Mouse (Mus musculus): Measurements from ENCODE around the gene C3ar1.
A peak's percentile ranks its signal among the peaks of the same experiment; 100 is the strongest.

The C3ar1 gene

DNA sequence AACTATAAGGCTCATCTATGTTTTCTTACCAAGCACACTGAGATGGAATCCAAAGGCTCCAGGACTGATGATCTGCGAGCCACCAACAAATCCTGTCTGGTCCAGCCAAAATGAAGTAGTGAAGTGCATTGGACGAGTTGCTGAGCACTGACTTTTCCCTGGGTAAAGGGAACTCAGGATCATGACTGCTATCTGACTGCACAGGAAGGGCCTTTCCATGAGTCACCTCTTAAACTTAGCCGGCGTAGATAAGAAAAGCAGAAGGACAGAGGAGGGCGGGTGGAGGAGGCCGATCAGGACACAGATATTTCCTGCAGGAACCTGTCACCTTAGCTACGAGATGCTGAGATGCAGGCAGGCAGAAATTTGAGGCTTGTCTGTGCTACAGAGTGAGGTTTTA is at the start of gene C3ar1:
Gene C3ar1 (minus strand): TSS at position 207 of the 400 bp plus-strand sequence.
- no peak for DNase-seq

DNA sequence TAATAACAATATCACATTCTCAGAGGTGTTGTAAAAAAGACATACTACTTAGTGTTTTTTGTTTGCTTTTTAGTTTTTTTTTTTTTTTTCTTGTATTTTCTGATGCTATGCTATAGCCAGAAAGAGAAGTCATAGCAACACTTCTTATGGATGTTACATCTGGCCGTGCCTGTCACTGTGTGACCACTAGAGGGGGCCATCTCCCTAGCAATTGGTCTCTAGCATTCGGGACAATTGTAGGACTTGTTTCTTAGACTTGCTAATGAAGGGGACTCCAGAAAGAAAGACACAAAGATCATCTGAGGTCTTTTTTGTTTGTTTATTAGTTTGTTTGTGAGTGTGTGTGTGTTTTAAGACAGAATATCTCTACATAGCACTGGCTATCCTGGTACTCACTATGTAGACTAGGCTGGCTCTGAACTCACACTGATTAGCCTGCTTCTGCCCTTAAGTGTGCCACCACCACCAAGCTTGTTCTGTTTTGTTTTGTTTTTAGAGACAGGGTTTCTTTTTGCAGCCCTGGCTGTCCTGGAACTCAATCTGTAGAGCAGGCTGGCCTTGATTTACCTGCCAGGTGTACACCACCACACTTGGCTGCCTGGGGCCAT is 36.6 kb upstream of the C3ar1 start:
- peak; percentile 78 for DNase-seq

DNA sequence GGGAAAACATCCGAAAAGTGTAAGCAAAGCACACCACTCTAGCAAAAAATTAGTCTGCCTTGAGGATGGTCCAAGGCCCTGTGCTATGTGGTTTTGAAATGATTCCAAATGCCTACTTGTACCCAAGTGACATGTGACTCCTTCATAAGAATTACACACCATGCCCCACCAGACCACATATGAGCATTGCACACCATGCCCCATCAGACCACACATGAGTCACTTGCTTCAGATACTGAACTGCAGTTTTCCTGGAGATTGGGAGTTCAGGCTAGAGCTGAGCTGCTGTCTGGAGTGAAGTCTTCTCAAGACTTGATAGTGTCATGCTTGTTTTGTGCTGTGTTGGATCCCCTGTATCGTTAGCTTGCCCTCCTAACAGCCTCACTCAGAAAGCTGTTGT is 33.6 kb upstream of the C3ar1 start:
- no peak for DNase-seq

DNA sequence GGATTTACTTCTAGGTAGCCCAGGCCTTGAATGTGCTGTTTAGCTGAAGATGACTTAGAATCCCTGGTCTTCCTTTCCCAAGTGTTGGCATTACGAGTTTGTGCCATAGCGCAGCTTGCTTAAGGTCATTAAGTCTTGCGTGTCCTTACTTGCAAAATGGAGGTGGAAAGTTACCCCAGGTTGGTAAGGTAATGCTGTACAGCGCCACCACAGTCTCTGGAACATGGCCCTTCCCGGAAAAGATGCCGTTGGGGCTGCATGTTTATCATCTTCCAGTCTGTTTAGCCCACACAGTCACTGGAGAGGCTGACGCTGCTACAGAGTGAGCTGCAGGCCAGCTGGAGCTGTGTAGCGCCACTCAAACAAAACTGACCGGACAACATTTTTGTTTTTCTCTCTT is 27.6 kb upstream of the C3ar1 start:
- DNase-seq, result no peak

DNA sequence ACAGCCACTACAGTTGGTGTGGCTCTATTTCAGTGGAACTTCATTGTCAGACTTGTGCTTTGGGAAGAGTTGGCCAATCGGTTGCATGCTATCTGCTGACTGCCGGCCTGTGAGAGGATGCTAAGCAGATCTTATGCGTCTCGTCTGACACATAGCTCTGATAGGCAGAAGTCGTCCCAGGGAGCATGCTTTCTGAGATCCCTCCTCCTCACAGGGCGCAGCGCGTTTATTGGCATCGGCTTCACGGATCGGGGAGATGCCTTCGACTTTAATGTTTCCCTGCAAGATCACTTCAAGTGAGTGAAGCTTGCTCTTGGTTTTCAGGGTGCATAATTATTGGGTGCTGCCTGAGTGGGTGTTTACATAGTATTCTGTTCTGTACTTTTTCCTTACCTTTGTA is 25.3 kb upstream of the C3ar1 start:
- no peak for DNase-seq

DNA sequence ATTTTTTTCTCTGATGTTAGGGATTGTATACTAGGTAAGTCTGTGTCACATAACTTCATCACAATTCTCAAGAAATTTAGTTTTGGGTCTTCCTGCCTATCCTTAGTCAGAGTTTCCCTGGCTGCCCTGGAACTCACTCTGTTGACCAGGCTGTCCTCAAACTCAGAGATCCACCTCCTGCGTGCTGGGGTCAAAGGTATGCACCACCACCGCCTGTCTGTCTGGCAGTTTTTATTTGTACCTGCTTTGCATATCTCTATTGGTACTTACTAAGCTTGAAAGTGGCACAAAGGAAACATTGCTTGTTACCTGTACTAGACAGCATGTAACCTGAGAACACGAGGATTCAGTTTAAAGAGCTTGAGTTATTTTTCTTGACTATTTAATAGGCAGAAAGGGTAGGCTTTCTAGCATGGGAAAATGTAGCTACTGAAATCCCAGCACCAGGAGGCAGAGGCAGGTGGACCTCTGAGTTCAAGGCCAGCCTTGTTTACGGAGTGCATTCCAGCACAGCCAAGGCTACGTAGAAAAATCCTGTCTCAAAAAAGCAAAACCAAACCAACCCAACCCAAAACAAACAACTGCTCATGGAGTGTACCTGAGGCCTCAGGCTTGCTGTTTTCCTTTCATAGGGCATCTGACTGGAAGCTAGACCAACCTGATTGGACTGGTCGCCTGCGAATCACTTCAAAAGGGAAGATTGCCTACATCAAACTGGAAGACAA is 24.0 kb upstream of the C3ar1 start:
- DNase-seq, result no peak

DNA sequence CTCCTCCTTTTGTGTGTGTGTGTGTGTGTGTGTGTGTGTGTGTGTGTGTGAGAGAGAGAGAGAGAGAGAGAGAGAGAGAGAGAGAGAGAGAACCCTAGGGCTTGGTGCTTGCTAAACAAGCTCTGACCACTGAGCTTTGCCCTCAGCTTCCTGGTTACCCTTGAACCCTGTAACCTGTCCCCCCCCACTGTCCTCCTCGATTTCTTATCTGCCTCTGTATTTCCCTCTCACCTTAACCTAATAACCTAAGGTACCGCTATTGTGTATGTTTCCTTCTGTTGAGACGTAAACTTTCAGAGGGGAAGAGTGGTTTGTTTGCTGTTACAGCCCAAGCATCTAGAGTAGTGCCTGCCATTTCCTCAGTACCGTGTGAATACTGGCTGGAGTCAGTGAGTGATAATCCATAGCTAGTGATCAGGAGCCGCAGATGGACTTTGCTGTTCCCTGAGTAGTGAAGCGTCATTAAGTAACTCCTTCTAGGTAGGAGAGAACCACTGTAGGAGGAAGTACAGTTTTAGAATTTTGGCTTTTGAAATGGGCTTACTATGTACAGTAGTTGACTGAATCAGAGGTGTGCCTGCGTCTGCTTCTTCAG is 23.3 kb upstream of the C3ar1 start:
- DNase-seq, result no peak

DNA sequence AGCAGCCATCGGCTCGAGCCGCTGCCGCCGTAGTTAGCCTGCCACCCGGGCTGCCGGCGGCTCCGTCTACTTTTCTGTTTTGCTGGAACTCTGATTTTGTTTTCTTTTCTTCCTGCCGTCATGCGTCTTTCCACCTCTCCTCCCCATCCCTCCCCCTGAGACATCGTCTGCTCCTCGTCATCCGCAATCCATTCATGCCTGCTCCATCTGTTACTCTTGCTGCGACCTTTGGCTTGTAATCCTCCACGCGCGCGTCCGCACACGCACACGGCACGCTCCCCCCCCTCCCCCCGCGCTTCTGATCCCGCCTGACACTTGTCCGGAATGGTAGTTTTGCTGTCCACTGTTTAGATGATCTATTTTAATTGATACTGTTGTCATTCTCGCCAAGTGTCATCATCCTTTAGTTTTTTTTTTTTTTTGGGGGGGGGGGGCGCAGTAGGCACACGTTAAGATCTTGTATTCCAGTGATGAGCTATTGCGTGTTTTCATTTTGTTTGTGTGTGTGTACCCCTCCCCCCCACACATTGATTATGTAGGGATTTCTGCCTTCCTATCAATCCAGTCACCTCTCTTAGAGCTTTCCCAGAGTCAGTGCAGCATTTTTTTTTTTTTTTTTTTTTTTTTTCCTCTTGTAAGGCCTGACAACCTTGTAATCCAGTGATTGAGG is 18.9 kb upstream of the C3ar1 start:
- DNase-seq, result no peak

DNA sequence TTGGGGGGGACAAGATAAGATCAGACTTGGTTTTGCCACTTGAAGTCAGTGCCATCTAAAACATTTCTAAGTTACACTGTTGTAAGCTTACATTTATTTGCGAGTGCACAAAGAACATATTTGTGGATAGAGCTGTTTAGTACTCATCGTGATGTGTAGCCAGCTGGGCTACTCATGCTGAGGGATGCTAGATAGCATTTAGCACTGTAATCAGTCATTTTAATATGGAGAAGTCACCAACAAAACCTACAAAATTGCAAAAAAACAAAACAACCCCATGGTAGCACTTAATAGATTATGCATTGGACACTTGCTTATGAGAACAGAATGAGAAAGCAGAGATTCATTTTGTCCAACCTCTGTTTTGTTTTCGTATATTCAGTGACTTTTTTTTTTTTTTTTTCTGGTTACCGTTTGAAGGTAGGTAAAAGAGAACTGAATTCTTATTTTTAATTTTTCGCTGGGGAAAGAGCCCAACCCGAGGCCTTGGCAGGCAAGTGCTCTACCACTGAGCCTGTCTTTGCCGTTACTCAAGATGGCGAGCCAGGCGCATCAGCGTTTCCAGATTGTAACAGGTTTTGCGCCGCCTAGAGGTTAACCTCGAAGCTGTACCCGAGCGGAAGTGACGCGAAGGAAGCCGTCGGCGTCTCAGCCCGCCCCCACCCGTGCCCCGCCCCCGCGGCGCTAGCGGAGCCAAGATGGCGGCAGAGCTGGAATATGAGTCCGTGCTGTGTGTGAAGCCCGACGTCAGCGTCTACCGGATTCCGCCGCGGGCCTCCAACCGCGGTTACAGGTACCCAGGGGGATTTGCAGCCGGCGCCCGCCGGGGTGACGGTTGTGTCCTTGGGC is 18.1 kb upstream of the C3ar1 start, which contains the start of gene Necap1:
Gene Necap1 (plus strand): TSS at position 604 of the 849 bp plus-strand sequence.
- peak; percentile 99 for DNase-seq

DNA sequence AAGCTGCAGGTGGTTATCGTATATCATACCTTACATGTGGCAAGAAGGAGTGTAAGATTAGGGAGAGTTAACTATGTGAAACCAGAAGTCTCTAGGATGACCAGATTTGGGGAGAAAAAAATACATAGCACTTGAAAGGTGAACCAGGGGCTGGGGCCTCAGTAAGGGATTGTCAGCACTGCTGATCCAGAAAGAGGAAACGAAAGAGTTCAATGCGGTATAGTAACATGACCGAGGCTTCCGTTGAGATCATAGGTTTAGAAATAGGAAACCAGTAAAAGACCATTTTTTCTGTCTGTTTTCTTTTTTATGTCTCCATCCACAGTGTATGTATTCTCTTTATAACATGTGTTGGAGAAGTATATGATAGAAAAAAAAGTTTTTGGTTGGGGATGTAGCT is 16.8 kb upstream of the C3ar1 start:
- no peak for DNase-seq

DNA sequence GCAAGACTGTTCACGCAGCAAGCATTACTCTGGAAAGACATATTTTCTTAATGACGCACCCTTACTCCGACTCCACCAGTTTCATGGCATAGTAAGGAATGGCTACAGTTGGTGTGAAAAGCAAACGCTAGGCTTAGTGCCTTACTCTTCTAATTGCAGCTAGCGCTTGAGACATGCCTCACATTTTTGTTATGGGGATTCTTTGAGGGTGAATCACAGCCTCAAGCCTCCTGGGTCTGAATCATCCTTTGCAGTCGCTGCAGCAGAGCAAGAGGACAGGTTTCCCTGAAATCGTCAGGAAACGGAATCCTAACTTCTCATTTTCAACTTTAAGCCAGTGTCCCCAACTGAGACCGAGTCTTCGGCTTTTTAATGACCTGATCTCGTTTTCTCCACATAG is 13.9 kb upstream of the C3ar1 start:
- DNase-seq, result no peak

DNA sequence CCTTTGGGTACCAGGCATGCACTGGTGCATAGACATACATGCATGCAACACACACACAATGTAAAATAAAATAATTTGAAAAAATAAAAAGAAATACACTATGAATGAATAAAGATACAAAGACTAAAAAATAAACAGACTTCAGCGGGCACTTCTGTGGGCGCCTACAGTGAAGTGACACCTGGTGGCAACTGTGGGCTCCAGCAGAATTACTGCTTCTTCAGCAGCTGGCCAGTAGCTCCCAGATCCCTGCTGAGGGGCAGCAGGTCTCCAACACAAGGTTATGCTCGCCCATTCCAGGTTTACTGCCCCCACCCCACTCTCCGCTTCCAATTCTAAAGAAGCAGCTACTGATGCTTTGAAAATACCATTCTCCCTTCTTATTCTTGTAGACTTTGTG is 12.0 kb upstream of the C3ar1 start:
- DNase-seq, result no peak

DNA sequence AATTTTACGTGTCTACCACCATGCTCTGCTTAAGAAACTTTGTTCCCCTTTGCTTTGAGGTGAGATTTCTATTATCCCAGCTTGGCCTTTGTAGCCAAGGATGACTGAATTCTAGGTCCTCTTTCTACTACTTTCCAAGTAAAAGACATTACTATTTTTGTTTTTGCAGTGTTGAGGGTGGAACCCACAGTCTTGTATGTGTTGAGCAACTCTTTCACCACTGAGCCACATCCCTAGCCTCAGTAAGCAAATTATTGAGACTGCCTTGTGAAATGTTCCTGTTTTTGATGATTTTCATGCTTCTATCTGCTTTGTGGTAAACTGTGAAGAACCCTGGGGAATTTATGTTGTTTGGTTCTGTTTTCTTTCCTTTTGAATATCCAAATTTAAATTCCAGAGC is 6.9 kb upstream of the C3ar1 start:
- no peak for DNase-seq

DNA sequence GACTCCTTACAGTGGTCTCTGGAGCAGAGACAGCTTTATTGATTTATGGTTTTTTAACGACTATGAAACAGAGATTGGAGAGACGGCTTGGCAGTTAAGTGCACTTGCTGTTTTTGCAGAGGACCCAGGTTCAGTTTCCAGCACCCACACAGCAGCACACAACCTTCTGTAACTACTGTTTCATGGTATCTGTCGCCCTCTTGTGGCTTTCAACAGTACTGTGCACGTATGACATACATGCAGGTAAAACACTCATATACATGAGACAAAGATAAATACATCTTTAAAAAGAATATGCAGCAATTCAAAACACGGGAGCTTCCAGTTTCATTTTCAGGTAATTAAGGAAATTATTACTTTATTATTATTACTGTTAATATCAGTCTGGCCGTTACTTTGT is 6.5 kb upstream of the C3ar1 start:
- no peak for DNase-seq

DNA sequence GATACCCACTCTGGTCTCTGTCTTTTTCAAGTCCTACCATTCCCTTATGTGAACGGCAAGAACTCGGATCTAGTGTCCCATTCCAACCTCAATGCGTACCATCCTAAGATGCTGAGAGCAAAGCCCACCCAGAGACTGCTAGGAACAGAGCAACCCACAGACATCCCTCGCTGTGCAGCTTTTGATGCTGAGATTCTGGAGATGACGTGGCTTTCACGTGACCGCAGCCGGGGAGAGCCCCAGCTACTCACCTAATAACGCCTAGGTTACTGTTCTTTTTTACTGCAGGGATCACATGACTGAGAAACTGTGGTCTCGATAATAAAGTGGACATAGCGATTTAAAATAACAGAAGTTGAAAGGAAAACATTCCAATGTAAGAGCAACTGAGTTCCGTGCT is 1.4 kb downstream of the C3ar1 start:
- DNase-seq, result no peak

DNA sequence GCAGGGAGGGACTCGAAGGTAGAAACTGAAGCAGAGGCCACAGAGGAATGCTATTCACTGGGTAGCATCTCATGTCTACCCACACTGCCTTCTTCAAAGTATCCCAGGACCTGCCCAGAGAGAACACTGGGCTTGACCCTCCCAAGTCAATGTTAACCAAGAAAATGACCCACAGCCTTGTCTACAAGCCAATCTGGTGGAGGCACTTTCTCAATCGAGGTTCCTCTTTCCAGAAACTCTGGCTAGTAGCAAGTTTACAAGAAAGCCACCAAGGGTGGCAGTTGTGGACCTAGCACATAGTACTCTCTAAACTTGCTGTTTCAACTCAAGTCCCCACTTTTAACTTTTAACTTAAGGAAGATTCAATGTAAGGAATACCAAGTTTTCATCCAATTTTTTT is 3.3 kb downstream of the C3ar1 start:
- DNase-seq, result no peak

DNA sequence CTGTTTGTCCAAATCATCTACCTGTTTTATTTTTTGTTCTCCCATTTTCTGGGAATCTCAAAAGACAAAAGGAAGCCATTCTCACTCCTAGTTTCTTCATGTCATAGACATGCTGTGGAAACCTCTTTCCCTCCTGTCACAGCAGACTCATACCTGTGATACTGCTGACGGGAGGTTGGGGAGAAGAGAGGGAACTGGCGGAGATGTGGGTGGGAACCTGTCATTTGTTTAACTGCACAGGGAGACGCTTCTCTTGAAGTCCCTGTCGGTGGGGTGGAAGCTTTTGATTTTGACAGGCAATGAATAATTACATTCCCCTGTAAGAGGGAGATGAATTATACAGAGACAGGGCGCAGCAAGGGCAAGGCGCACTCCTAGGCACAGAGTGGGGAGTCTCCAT is 12.2 kb downstream of the C3ar1 start:
- DNase-seq, result no peak

DNA sequence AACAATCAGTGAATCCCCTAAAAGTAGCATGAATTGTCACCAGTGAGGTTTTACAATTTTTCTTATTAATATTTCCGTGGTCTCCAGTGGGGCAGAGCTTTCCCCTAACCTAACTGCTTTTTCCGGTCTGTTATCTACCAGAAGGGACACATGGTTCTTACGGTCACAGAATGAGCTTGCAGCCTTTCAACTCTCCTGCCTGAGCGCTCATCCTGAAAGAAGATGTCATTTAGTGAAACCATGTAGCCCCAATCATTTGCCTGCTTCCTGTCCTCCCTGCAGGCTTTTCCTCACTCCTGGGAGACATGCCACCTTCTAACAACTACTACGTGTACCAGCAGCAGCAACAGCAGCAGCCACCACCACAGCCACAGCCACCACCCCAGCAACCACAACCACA is 18.4 kb downstream of the C3ar1 start:
- DNase-seq, result no peak

DNA sequence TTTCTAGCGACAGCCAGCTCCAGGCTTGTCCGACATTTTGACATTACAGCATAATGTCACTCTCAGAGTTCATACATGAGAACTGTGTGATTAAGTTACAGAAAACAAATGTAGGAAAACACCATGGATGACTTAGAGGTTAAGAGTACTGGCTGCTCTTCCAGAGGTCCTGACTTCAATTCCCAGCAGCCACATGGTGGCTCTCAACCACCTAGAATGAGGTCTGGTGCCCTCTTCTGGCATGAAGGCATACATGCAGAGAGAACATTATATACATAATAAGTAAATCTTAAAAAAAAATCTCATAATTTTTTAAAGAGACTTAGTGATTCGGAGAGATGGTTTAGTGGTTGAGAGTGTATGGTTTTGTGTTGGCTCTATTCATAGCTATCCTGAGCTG is 19.0 kb downstream of the C3ar1 start:
- no peak for DNase-seq

DNA sequence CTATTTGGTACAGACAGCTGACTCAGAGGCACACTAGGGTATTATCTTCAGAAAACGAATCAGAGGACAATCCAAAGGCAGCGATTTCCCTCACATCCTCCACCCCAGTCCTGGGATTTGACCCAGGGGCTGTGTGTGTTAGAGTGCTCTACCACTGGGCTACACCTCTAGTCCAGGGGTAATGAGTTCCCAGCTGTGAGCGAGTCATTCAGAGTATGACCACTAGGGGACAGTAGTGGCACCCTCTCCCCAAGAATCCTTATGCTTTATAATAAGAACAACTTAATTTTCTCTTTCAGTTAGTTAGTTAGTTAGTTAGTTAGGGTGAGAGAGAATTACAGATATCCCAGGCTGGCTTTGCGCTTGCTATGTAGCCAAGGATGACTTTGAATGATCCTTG is 21.6 kb downstream of the C3ar1 start:
- no peak for DNase-seq

DNA sequence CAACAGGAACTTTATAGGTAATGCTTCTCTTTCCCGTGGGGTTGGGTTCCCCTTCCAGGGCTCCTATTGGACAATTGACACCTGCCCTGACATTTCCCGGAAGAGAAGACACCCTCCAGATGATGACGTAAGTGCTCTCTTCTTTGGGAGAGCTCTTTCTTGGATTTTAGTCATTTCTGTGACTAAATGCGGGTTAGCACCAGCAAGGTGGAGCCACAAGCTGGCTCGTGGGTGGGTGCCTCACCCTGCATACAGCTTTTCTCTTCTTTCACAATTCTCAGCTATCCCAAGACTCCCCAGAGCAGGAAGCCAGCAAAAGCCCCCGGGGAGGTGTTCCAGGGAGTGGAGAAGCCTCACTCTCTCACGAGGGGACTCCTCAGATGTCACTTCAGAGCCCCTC is 23.1 kb downstream of the C3ar1 start:
- DNase-seq, result no peak

DNA sequence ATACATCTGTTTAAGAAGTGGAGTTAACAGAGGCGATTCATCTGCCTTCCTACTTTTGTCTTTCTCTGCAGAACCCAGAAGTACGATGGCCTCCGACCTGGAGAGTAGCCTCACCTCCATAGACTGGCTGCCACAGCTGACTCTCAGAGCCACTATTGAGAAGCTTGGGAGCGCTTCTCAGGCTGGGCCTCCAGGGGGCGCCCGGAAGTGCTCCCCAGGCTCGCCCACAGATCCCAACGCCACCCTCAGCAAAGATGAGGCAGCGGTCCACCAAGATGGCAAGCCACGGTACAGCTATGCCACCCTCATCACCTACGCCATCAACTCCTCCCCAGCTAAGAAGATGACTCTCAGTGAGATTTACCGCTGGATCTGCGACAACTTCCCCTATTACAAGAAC is 27.9 kb downstream of the C3ar1 start:
- DNase-seq, result peak; percentile 24
